Mouse (Mus musculus): ENCODE results near the gene Slc25a40.

Gene Slc25a40

GRCm38 (mm10) chr5:8489471-8490110 lies 66.9 kb downstream of the Slc25a40 start:
- DNase-seq (ENCODE audit: low read depth, low spot score): peak; percentile 19

- no peak for DNase-seq (ENCODE audit: low read depth, low spot score)
Observed at GRCm38 (mm10) chr5:8491778-8492177, 69.1 kb downstream of the Slc25a40 start.

Data from ES-CJ7 (cell line).